Mouse (Mus musculus): ENCODE data around the gene Gm10570. TPM values are rescaled to one million over a fixed set of nuclear protein-coding genes. Genes with fewer than 3 reads are reported as not detected.

Gene Gm10570
- 0.29 TPM in 1 of 2 replicates, not detected in the other for polyA plus RNA-seq (2012; rRNA removed)

GRCm38 (mm10) chr4:130308231-130309081 is at the start of gene Gm10570, which contains the start of gene Fabp3:
Gm10570 (minus strand) TSS chr4:130308674.
Fabp3 (plus strand) TSS chr4:130308595.

GRCm38 (mm10) chr4:130279105-130279504 is 29.4 kb downstream of the Gm10570 start, which contains the start of gene Serinc2:
Serinc2 (minus strand) TSS chr4:130279205.

Other genes with a start within 250 kb of the Gm10570 start
- 176 and 208 TPM in 2 replicates for gene Pef1, start 206.1 kb downstream of the Gm10570 start, polyA plus RNA-seq (2012; rRNA removed)
- 5.7 and 8.3 TPM in 2 replicates for gene Hcrtr1, start 169.3 kb downstream of the Gm10570 start, polyA plus RNA-seq (2012; rRNA removed)
- gene Tinagl1, start 133.6 kb downstream of the Gm10570 start, polyA plus RNA-seq (2012; rRNA removed), result 287 and 335 TPM in 2 replicates
- not detected in 2 replicates for gene Gm853, start 86.3 kb downstream of the Gm10570 start, polyA plus RNA-seq (2012; rRNA removed)
- gene Serinc2, start 29.5 kb downstream of the Gm10570 start, polyA plus RNA-seq (2012; rRNA removed), result 482 and 721 TPM in 2 replicates
- 2.3 and 2.4 TPM in 2 replicates for gene Fabp3, start 79 bp downstream of the Gm10570 start, polyA plus RNA-seq (2012; rRNA removed)
- 19.2 and 23.7 TPM in 2 replicates for gene Zcchc17, start 51.3 kb upstream of the Gm10570 start, polyA plus RNA-seq (2012; rRNA removed)
- gene Snrnp40, start 51.5 kb upstream of the Gm10570 start, polyA plus RNA-seq (2012; rRNA removed), result 26.0 and 27.8 TPM in 2 replicates

All from colon, adult 2 months (tissue).